Mouse (Mus musculus) small intestine, adult 2 months (tissue): ENCODE data around the gene Gm12185. TPM values are rescaled to one million over a fixed set of nuclear protein-coding genes. Genes with fewer than 3 reads are reported as not detected.
A peak's percentile ranks its signal among the peaks of the same experiment; 100 is the strongest.
"Not testable (repeated sequence)": the region's sequence is repeated elsewhere in the genome, so short reads cannot be mapped to it uniquely, and the experiment has no call there.

ENCODE experiments used
- H3K27ac ChIP-seq: fragments of 200-500 bp; 2 replicates; pipeline ENCODE4 v1.5.1; 2012; ENCODE audit warnings: low read depth, low read length, control low read depth, inconsistent platforms; ENCODE audit not compliant: insufficient read depth
- H3K27me3 ChIP-seq: fragments of 200-500 bp; 2 replicates; pipeline ENCODE4 v1.6.1; 2012; ENCODE audit warnings: mild to moderate bottlenecking, moderate library complexity, low read length, inconsistent platforms; ENCODE audit not compliant: control insufficient read depth, insufficient read depth
- H3K36me3 ChIP-seq: fragments of 200-500 bp; 2 replicates; pipeline ENCODE4 v1.6.1; 2012; ENCODE audit warnings: mild to moderate bottlenecking, low read length, control low read depth, inconsistent platforms; ENCODE audit not compliant: control insufficient read depth, insufficient read depth
- H3K4me1 ChIP-seq: fragments of 200-500 bp; 2 replicates; pipeline ENCODE4 v1.6.1; 2012; ENCODE audit warnings: low read length, inconsistent platforms, mixed read lengths; ENCODE audit not compliant: control insufficient read depth, insufficient read depth, insufficient read length
- H3K4me3 ChIP-seq: fragments of 200-500 bp; 2 replicates; pipeline ENCODE4 v1.5.1; 2012; ENCODE audit warnings: low read depth, mild to moderate bottlenecking, control low read depth, inconsistent platforms, low read length, moderate library complexity
- WGBS: fragments of 180-500 bp; shearing (Covaris S2); methylation state at CpG from one replicate; pipeline ENCODE4 v1.1.7; 2018; 5-methylcytosine and 5-hydroxymethylcytosine counted together
- polyA plus RNA-seq: library from polyadenylated mRNA; depleted of rRNA; stranded (reverse); fragments of >200 nt; gene quantifications from 2 replicates; pipeline ENCODE4 v1.2.3, GENCODE M21; 2012

The Gm12185 gene
- polyA plus RNA-seq, 1 experiment = 0.13 TPM

DNA sequence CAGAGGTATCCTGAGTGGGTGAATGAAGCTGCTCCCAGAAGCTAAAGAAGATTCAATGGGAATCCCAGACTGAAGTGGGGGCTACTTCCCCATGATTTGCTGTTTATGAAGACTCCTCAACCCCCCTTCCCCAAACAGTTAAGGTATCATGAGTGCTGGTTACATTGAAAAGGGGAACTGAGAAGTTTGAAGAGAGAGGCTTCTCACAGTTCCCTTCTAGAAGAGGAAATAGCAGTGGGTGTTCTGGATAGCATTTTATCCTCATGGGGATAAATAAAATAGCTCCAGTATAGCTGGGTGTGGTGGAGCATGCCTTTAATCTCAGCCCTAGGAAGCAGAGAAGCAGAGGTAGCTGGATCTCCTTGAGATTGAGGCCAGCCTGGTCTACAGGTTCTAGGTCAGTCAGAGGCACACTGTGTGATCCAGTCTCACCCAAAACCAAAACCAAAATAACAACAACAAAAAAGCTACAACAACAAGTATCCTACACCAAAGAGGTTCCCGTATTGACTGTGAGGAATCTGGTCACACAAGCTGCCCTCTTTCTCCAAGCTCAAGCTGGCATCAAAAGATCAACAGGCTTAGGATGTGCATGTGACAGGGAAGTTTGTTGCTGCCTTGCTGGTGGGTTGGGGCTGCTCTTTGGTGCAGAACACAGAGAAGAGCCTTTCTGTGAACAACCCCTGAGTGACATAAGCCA lies 13.6 kb downstream of the Gm12185 start, which contains the start of gene Olfr56:
Olfr56 (plus strand) TSS at position 650 of the 700 bp plus-strand sequence.
- not testable (repeated sequence) for H3K27ac ChIP-seq
- WGBS = no CpG with 5 or more reads among the region's 1 CpGs

DNA sequence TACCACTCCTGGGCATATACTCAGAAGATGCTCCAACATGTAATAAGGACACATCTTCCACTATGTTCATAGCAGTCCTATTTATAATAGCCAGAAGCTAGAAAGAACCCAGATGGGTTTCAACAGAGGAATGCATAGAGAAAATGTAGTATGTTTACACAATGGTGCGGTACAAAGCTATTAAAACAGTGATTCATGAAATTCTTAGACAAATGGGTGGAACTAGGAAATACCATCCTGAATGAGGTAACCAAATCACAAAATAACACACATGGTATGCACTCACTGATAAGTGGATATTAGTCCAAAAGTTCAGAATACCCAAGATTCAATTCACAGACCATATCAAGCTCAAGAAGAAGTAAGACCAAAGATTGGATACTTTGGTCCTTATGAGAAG lies 17.3 kb downstream of the Gm12185 start:
- H3K4me3 ChIP-seq, H3K4me1 ChIP-seq, H3K27ac ChIP-seq, H3K36me3 ChIP-seq, H3K27me3 ChIP-seq: not testable (repeated sequence)
- no CpG with 5 or more reads among the region's 1 CpGs for WGBS

More for the DNA sequence above, 13.6 kb downstream of the Gm12185 start, which contains the start of gene Olfr56:
- not testable (repeated sequence) for H3K4me1 ChIP-seq, H3K4me3 ChIP-seq, H3K27me3 ChIP-seq, H3K36me3 ChIP-seq

DNA sequence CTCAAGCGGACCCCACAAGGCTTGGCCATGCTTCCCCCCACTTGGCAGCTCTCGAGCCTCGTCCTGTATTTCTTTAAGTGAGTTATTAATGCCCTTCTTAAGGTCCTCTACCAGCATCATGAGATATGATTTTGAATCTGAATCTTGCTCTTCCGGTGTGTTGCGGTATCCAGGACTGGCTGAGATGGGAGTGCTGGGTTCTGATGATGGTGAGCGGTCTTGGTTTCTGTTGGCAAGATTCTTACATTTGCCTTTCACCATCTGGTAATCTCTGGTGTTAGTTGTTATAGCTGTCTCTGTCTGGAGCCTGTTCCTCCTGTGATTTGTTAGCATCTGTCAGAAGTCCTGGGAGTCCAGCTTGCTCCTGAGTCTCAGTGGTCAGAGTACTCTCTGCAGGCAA lies 45.9 kb downstream of the Gm12185 start, which contains the start of gene Psme2b:
Psme2b (minus strand) TSS at position 101 of the 400 bp plus-strand sequence.
- H3K4me3 ChIP-seq, H3K27me3 ChIP-seq, H3K27ac ChIP-seq, H3K4me1 ChIP-seq, H3K36me3 ChIP-seq: not testable (repeated sequence)
- WGBS = 96% methylated on average over 6 of the region's 6 CpGs

DNA sequence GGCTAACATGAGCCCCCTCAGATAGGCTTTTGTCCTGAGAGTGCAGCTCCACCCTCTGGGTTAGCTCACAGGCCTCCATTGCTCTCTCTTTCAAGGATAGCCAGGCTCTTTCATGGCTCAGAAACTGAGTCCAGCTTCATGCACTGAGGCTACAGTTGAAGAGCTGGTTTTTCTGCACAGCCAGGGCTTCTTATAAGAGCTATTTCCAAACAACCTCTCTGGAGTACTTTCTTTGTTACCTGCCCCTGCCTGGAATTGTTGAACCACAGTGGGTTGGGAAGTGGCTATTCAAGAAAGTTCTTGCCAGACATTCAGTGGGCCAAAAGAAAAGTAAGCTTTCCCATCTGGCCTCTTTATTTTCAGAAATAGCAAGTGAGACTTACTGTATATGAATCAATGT lies 52.7 kb downstream of the Gm12185 start:
- not testable (repeated sequence) for H3K36me3 ChIP-seq

DNA sequence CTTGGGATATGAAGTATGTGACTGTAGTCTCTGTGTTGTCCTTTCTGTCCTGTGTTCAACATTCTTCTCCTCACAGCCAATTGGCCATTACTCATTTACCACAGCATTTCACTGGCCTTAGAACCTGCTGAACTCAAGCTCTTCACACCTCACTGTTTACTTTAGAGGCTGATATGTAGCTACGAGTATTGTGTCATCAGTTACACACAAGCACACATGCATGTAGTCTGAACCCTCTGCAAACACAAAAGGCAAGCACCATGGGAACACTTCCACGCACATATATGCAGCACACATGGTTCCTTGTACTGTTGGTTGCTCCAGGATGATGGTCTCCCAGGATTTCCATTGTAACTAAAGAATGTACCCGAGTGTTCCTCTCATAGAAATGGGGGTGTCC lies 56.7 kb downstream of the Gm12185 start:
- H3K27me3 ChIP-seq, H3K4me1 ChIP-seq, H3K27ac ChIP-seq, H3K4me3 ChIP-seq, H3K36me3 ChIP-seq: not testable (repeated sequence)
- WGBS = no CpG with 5 or more reads among the region's 3 CpGs

More for the DNA sequence above, 52.7 kb downstream of the Gm12185 start:
- H3K4me1 ChIP-seq, H3K4me3 ChIP-seq, H3K27ac ChIP-seq, H3K27me3 ChIP-seq: not testable (repeated sequence)

DNA sequence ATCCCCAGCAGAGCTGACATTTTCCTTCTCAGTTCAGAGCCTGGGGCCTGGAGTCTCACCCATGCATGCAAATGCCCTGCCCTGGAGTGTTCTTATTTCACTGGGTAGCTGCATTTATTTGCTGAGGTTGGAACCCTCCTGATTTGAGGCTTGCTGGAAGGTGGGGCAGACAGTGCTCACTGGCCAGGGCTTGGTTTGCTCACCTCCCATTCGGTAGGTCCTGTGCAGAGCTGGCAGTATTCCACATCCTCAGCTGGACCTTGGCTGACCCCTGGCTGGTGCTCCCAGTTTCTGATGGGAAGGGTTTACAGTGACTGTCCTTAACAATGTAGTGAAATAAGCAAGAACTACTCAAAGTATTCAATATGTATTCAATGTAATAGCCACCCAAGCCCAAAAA lies 58.1 kb downstream of the Gm12185 start:
- WGBS = 19% methylated on average over 1 of the region's 1 CpGs
- H3K4me3 ChIP-seq, H3K27me3 ChIP-seq, H3K36me3 ChIP-seq, H3K27ac ChIP-seq, H3K4me1 ChIP-seq: not testable (repeated sequence)

DNA sequence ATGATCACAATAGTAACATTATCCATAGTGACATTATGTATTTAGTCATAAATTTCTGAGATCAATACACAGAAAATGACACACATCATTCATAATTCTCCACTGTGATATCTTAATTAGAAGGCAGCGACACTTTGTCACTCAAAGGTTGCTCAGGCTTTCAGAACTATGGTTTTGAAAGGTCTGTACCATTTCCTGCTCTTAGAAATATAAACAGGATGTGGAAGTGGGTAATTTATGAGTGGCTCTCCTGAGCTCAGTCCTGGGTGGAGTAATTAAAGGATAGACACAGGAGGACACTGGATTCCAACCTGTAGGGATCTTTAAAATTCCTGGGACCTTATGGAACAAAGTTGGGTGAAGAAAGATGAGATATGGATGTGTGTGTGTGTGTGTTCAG lies 58.6 kb downstream of the Gm12185 start:
- H3K27ac ChIP-seq, H3K4me1 ChIP-seq: not testable (repeated sequence)
- WGBS = 69% methylated on average over 1 of the region's 1 CpGs

DNA sequence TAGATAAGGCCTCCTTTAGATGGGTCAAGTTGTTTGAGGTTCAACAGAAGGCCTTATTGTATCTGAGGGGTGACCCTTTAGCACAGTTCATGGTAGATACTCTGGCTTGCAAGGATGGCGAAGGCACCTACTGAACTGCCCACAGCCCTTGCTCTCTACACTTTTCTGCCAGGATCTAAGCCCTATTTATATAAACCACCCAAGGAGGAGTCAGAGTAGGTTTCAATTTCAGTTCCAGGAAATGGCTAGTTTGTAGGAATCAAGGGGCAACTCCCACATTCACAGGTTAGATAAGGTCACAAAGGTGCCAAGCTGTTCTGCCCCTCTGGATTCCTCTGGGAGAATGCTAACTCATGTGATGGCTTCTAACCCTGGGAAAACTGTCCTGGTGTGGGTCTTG lies 64.0 kb downstream of the Gm12185 start:
- H3K27ac ChIP-seq = peak overlapping the region; percentile 26
- H3K4me3 ChIP-seq = not testable (repeated sequence)
- 75% methylated on average over 1 of the region's 1 CpGs for WGBS

More for the DNA sequence above, 58.6 kb downstream of the Gm12185 start:
- not testable (repeated sequence) for H3K27me3 ChIP-seq, H3K4me3 ChIP-seq, H3K36me3 ChIP-seq

DNA sequence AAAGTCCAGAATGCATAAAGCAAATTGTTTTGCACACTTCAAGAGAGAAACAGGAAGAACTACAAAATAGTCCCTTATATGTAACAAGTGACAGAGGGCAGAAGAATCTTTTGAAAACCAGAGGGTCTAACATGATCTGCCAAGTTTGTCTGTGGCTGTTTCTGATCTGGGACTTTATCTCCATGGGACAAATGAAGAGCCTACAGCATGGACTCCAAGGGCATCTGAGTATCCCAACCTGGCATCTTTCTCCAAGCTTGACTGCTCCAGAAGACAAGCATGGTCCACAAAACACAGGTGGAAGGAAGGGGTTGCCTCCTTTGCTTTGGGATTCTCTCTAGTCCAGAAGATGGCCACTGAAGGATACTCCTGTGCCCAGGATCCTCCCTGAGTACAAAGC lies 65.6 kb downstream of the Gm12185 start:
- H3K27ac ChIP-seq = peak overlapping the region; percentile 61
- H3K36me3 ChIP-seq, H3K27me3 ChIP-seq, H3K4me3 ChIP-seq: not testable (repeated sequence)
- H3K4me1 ChIP-seq = peaks cover 12% of the 10 kb centered on the region; the same call in 1 of the 2 replicates

More for the DNA sequence above, 64.0 kb downstream of the Gm12185 start:
- H3K27me3 ChIP-seq, H3K36me3 ChIP-seq: not testable (repeated sequence)
- peaks cover 12% of the 10 kb centered on the region; the same call in 1 of the 2 replicates for H3K4me1 ChIP-seq

DNA sequence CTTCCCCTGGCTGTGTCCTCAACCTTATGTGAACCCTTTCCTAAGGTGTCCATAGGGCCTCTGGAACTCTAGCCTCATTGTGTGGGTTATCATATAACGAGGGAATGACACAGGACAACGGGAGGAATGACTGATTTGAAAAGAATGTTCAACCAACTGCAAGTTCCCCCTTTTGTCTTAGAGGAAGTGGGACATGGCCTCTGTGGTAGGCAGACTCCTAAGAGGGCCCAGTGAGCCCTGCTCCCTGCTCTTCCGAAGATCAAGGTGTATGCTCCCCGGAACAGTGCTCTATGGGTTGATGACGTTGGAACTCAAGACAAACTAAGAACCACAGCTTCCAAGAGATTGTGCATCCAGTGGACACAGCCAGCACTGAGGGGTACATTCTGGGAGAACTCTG lies 68.2 kb downstream of the Gm12185 start:
- H3K36me3 ChIP-seq, H3K4me3 ChIP-seq, H3K27ac ChIP-seq, H3K27me3 ChIP-seq: not testable (repeated sequence)
- WGBS = 78% methylated on average over 5 of the region's 5 CpGs
- peaks cover 16% of the 10 kb centered on the region; the same call in 1 of the 2 replicates for H3K4me1 ChIP-seq
